Mouse (Mus musculus): ENCODE data around the gene Mbd3l2.
A peak's percentile ranks its signal among the peaks of the same experiment; 100 is the strongest.
"Not testable (repeated sequence)": the region's sequence is repeated elsewhere in the genome, so short reads cannot be mapped to it uniquely, and the experiment has no call there.

Gene Mbd3l2

DNA sequence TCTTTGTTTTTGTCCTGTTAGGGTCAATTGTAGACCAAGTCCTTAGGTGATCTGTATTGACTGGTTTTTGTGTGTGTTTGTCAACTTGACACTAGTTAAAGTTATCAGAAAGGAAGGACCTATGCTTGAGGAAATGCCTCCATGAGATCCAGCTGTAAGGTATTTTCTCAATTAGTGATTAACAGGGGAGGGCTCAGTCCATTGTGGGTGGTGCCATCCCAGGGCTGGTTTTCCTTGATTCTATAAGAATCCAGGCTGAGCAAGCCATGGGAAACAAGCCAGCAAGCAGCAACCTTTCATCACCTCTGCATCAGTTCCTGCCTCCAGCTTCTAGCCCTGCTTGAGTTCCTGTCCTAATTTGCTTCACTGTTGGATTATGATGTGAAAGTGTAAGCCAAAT, at the start of gene Mbd3l2:
Mbd3l2 (plus strand) TSS at position 301 of the 400 bp plus-strand sequence.
- no peak for DNase-seq

GRCm38 (mm10) chr9:18385782-18386181, 44.7 kb upstream of the Mbd3l2 start:
- no peak for DNase-seq

DNA sequence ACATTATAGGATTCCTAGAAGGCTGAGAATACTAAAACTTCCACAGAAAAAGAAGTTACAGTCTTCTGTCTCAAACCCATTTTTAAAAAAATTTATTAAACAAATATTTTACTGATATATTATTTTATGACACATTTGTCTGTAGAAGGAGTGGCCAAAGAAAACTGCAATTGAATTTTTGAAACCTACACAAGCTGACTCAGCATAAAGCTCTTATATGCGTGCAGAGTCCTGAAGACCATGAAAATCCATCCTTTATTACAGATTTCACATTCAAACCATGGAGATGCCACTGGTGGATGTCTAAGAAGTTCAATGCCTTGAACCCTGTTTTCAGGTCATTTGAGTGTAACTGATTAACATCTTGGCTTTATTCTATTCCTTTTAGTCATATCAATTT, 30.8 kb upstream of the Mbd3l2 start:
- DNase-seq = no peak

- DNase-seq = not testable (repeated sequence)
These were observed 27.6 kb upstream of the Mbd3l2 start, which contains the start of gene Naalad2 for GRCm38 (mm10) chr9:18402895-18403294. Gene Naalad2 (minus strand): TSS chr9:18402995.

DNA sequence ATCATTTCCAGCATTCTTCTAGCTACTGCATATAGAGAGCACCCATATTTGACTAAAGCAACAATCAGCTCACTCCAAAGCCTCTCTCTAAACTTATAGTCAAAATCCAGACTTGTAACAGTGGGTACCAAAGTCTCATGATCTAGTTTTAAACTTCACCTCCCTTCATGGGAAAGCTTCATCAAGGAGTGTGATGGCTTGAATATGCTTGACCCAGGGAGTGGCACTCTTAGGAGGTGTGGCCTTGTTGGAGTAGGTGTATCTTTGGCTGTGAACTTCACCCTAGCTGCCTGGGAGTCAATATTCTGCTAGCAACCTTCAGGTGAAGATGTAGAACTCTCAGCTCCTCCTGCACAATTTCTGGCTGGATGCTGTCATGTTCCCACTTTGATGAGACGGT, 26.3 kb upstream of the Mbd3l2 start, which contains the start of gene Ubtfl1:
Ubtfl1 (plus strand) TSS at position 301 of the 400 bp plus-strand sequence.
- no peak for DNase-seq

DNA sequence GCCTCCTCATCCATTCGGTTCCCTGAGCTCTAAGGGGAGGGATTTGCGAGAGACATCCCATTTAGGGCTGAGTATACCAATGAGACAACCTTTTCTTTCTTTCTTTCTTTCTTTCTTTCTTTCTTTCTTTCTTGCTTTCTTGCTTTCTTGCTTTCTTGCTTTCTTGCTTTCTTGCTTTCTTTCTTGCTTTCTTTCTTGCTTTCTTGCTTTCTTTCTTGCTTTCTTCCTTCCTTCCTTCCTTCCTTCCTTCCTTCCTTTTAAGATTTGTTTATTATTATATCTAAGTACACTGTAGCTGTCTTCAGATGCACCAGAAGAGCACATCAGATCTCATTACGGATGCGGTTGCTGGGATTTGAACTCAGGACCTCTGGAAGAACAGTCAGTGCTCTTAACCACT, 18.1 kb upstream of the Mbd3l2 start:
- not testable (repeated sequence) for DNase-seq

- DNase-seq = no peak
These were observed 1.2 kb downstream of the Mbd3l2 start for GRCm38 (mm10) chr9:18431687-18432086.

GRCm38 (mm10) chr9:18456520-18456919, 26.1 kb downstream of the Mbd3l2 start:
- no peak for DNase-seq

DNA sequence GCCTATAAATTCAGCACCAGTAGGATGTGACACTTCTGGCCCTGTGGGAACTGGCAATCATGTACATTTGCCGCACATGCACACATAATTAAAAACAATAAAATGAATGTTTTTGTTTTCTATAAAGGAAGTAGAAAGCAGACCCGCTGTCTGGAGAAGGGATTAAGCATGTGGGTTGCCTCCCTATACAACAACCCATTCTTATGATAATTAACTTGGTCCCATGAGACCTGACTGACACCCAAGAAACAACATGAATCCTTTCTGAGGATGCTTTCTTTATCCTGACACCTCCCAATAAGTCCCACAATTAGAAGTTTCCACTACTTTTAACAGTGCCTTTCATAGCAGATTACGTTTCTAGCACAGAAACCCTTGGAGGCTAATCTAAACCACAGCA, 36.9 kb downstream of the Mbd3l2 start:
- DNase-seq = no peak

DNA sequence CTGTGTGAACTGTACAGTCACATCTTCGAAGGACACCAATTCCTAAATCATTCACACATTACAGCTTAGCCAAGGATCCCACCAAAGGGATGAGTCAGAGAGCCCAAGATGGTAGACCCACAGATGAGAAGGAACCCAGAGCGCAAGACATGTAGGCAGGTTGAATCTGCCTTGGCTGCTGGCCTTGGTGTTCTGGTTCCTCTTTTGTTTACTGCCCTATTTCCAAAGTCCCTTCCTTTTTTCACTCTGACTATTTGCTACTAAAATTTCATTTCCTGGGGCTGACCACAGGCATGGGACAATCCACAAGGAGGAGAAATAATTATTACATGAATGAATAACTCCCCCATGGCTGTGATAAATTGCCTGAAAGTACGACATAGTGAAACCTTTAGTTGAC, 37.6 kb downstream of the Mbd3l2 start:
- no peak for DNase-seq

DNA sequence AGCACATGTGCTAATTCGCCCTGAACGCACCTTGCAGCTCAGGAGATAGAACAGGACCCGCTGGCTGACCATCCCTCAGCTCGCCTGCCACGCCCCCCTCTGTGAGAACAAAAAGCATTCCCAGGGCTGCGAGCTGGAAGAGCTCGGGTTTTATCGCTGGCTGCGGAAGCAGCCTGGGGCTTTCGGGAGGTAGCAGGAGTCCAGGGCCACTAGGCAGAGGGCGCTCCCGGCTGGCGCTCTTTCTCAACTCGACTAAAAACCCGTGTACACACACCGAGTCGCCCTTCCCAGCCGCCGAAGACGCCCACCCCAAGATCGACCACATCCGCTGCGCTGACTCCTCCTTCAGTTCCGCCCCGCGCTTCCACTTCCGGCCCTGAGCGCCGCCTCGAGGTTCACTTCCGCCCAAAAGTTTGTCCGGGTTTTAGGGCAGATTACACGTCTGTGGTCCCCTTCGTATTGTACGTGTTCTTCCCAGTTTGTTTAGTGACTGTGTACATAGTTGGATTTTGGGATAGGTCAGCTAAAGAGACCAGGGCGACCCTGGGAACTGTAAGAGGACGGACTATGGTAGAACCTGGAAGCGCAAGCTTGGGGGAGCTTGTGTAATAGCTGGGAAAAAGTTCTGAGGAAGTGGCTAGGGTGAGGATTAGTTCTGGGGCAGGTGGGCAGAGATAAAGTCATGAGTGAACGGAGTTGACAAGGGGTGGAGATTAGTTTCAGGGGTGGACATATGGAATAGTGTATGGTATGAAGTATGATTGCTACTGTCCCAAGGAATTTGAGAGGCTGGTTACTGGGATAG, 43.1 kb downstream of the Mbd3l2 start:
- DNase-seq = peak; percentile 85

- no peak for DNase-seq
These were observed 47.7 kb downstream of the Mbd3l2 start, which contains the start of the genes Zfp558 and Mbd3l1 for GRCm38 (mm10) chr9:18478168-18478567. Gene Zfp558 (minus strand): TSS chr9:18478268. Gene Mbd3l1 (plus strand): TSS chr9:18478359.

Data from thymus, postnatal 14 days (tissue).